Mouse (Mus musculus) myocyte (in vitro differentiated cells): ENCODE data around the gene Polr2c. TPM values are rescaled to one million over a fixed set of nuclear protein-coding genes. Genes with fewer than 3 reads are reported as not detected.
A peak's percentile ranks its signal among the peaks of the same experiment; 100 is the strongest.

Source experiments
- H3K27me3 ChIP-seq: one replicate; pipeline ENCODE4 v1.6.1; 2011; ENCODE audit not compliant: control insufficient read depth, insufficient read depth, insufficient read length
- H3K36me3 ChIP-seq: one replicate; pipeline ENCODE4 v1.6.1; 2011; ENCODE audit not compliant: control insufficient read depth, insufficient read depth
- H3K4me2 ChIP-seq: one replicate; pipeline ENCODE4 v1.6.1; 2011; ENCODE audit warnings: low read depth, control low read depth
- H3K4me3 ChIP-seq: one replicate; pipeline ENCODE4 v1.5.1; 2011; ENCODE audit warnings: mild to moderate bottlenecking, control low read depth, moderate library complexity
- H3K79me2 ChIP-seq: one replicate; pipeline ENCODE4 v1.6.1; 2011; ENCODE audit not compliant: control insufficient read depth, insufficient read depth
- H3ac ChIP-seq: one replicate; pipeline ENCODE4 v1.6.1; 2011; ENCODE audit not compliant: control insufficient read depth, insufficient read length
- CEBPB ChIP-seq: IDR thresholded peaks from 2 replicates; pipeline ENCODE4 v1.6.1; 2011; ENCODE audit warnings: mild to moderate bottlenecking, moderate library complexity; ENCODE audit not compliant: poor library complexity, insufficient read depth, severe bottlenecking
- E2F4 ChIP-seq: IDR thresholded peaks from one replicate; pipeline ENCODE4 v1.6.1; 2011; ENCODE audit warnings: mild to moderate bottlenecking, control low read depth, moderate library complexity; ENCODE audit not compliant: insufficient read depth
- MAX ChIP-seq: IDR thresholded peaks from one replicate; pipeline ENCODE4 v1.6.1; 2011; ENCODE audit warnings: low read depth, mild to moderate bottlenecking, control low read depth
- MYOD1 ChIP-seq, 3 experiments: IDR thresholded peaks; one replicate each; pipeline ENCODE4 v1.6.1; 2011; ENCODE audit warnings: control low read depth in 2 of 3, low read depth in 2 of 3, mild to moderate bottlenecking in 2 of 3, moderate library complexity in 1 of 3; ENCODE audit not compliant: insufficient read length in 2 of 3, control insufficient read depth in 1 of 3
- MYOG ChIP-seq, 3 experiments: IDR thresholded peaks; one replicate each; pipeline ENCODE4 v1.6.1; 2011; ENCODE audit warnings: control low read depth in 2 of 3, low read depth in 2 of 3, mild to moderate bottlenecking in 2 of 3; ENCODE audit not compliant: insufficient read length in 2 of 3, control insufficient read depth in 1 of 3, insufficient read depth in 1 of 3
- POLR2A ChIP-seq: IDR thresholded peaks from one replicate; pipeline ENCODE4 v1.6.1; 2011; ENCODE audit warnings: low read depth, mild to moderate bottlenecking, control low read depth, moderate library complexity; ENCODE audit not compliant: insufficient read length
- POLR2AphosphoS2 ChIP-seq: IDR thresholded peaks from one replicate; pipeline ENCODE4 v1.6.1; 2011; ENCODE audit warnings: low read depth, control low read depth; ENCODE audit not compliant: insufficient read length
- REST ChIP-seq: IDR thresholded peaks from one replicate; pipeline ENCODE4 v1.6.1; 2011; ENCODE audit warnings: mild to moderate bottlenecking, control low read depth, moderate library complexity; ENCODE audit not compliant: insufficient read depth, insufficient read length
- SRF ChIP-seq: IDR thresholded peaks from one replicate; pipeline ENCODE4 v1.6.1; 2011; ENCODE audit warnings: low read depth; ENCODE audit not compliant: control insufficient read depth, insufficient read length
- TCF12 ChIP-seq: IDR thresholded peaks from one replicate; pipeline ENCODE4 v1.6.1; 2011; ENCODE audit warnings: mild to moderate bottlenecking, control low read depth; ENCODE audit not compliant: poor library complexity, insufficient read depth, severe bottlenecking
- TCF3 ChIP-seq: IDR thresholded peaks from one replicate; pipeline ENCODE4 v1.6.1; 2011; ENCODE audit warnings: low read depth, control low read depth; ENCODE audit not compliant: insufficient read length
- USF1 ChIP-seq: IDR thresholded peaks from one replicate; pipeline ENCODE4 v1.6.1; 2011; ENCODE audit warnings: low read depth, mild to moderate bottlenecking, control low read depth, moderate library complexity
- polyA plus RNA-seq: library from polyadenylated mRNA; unstranded; fragments of >200 nt; fragmentation: generic; extraction: Trizol; gene quantifications from one replicate; pipeline ENCODE4 v1.2.1, GENCODE M21; 2012; ENCODE audit warnings: missing spikeins

The Polr2c gene
- polyA plus RNA-seq, 1 experiment: 102 TPM

GRCm38 (mm10) chr8:94869146-94869545 lies 11.9 kb downstream of the Polr2c start:
- H3K79me2 ChIP-seq: no peaks in the 10 kb centered on the region
- H3ac ChIP-seq: no peak overlapping the region
- H3K4me2 ChIP-seq: no peak overlapping the region
- TF ChIP-seq MYOG (IDR thresholded peaks at IDR 0.05; ENCODE audit: control insufficient read depth in 1 of 3, insufficient read depth in 1 of 3, insufficient read length in 2 of 3, low read depth in 2 of 3) (no peak), MAX (no peak), TCF3 (no peak), E2F4 (no peak), REST (no peak), MYOD1 (IDR thresholded peaks at IDR 0.05; ENCODE audit: control insufficient read depth in 1 of 3, insufficient read length in 2 of 3, low read depth in 2 of 3) (no peak)
- no peak overlapping the region for H3K4me3 ChIP-seq
- no peaks in the 10 kb centered on the region for H3K27me3 ChIP-seq
- peaks cover under 1% of the 10 kb centered on the region for H3K36me3 ChIP-seq

- TF ChIP-seq TCF3: no peak
- no peak for TF ChIP-seq SRF
- TF ChIP-seq POLR2A: no peak
- no peak for TF ChIP-seq MAX
- TF ChIP-seq MYOG (IDR thresholded peaks at IDR 0.05; ENCODE audit: control insufficient read depth in 1 of 3, insufficient read depth in 1 of 3, insufficient read length in 2 of 3, low read depth in 2 of 3): no peak
- no peak for TF ChIP-seq MYOD1 (IDR thresholded peaks at IDR 0.05; ENCODE audit: control insufficient read depth in 1 of 3, insufficient read length in 2 of 3, low read depth in 2 of 3)
- no peak for TF ChIP-seq REST
- no peak for TF ChIP-seq TCF12
- no peak for TF ChIP-seq CEBPB
- no peak for TF ChIP-seq USF1
- no peak for TF ChIP-seq E2F4
- no peak for TF ChIP-seq POLR2AphosphoS2
- Histone ChIP-seq H3K4me2 (peak overlapping the region; percentile 83), H3K4me3 (peak overlapping the region; percentile 15), H3K36me3 (no peaks in the 10 kb centered on the region), H3K79me2 (no peaks in the 10 kb centered on the region), H3ac (no peak overlapping the region), H3K27me3 (no peaks in the 10 kb centered on the region)
Observed at GRCm38 (mm10) chr8:94870003-94870402, 12.8 kb downstream of the Polr2c start.

GRCm38 (mm10) chr8:94870474-94871107 lies 13.3 kb downstream of the Polr2c start:
- peak overlapping the region; percentile 83 for H3K4me2 ChIP-seq

GRCm38 (mm10) chr8:94871108-94871894 lies 14.1 kb downstream of the Polr2c start:
- Histone ChIP-seq H3ac (no peak overlapping the region), H3K4me2 (peak overlapping the region; percentile 83), H3K79me2 (no peaks in the 10 kb centered on the region), H3K27me3 (no peaks in the 10 kb centered on the region), H3K36me3 (no peaks in the 10 kb centered on the region), H3K4me3 (peak overlapping the region; percentile 15)
- TF ChIP-seq SRF (no peak), MYOG (IDR thresholded peaks at IDR 0.05; ENCODE audit: control insufficient read depth in 1 of 3, insufficient read depth in 1 of 3, insufficient read length in 2 of 3, low read depth in 2 of 3) (no peak), POLR2A (no peak), E2F4 (no peak), MAX (no peak), TCF12 (no peak), POLR2AphosphoS2 (no peak), MYOD1 (IDR thresholded peaks at IDR 0.05; ENCODE audit: control insufficient read depth in 1 of 3, insufficient read length in 2 of 3, low read depth in 2 of 3) (no peak), TCF3 (no peak), USF1 (no peak), CEBPB (no peak), REST (no peak)

More at GRCm38 (mm10) chr8:94870474-94871107, 13.3 kb downstream of the Polr2c start:
- no peak overlapping the region for H3ac ChIP-seq
- H3K79me2 ChIP-seq: no peaks in the 10 kb centered on the region
- no peaks in the 10 kb centered on the region for H3K27me3 ChIP-seq
- peak overlapping the region; percentile 15 for H3K4me3 ChIP-seq
- H3K36me3 ChIP-seq: no peaks in the 10 kb centered on the region
- TF ChIP-seq POLR2A (no peak), MYOG (IDR thresholded peaks at IDR 0.05; ENCODE audit: control insufficient read depth in 1 of 3, insufficient read depth in 1 of 3, insufficient read length in 2 of 3, low read depth in 2 of 3) (peak in 1 of 3 experiments; percentile 21), TCF3 (no peak), MYOD1 (IDR thresholded peaks at IDR 0.05; ENCODE audit: control insufficient read depth in 1 of 3, insufficient read length in 2 of 3, low read depth in 2 of 3) (peak in 1 of 3 experiments; percentile 7), MAX (no peak)

GRCm38 (mm10) chr8:94872156-94872555 lies 14.9 kb downstream of the Polr2c start:
- Histone ChIP-seq H3K36me3 (no peaks in the 10 kb centered on the region), H3K27me3 (no peaks in the 10 kb centered on the region), H3K4me3 (no peak overlapping the region), H3K4me2 (no peak overlapping the region), H3ac (no peak overlapping the region), H3K79me2 (no peaks in the 10 kb centered on the region)
- no peak for TF ChIP-seq MYOG (IDR thresholded peaks at IDR 0.05; ENCODE audit: control insufficient read depth in 1 of 3, insufficient read depth in 1 of 3, insufficient read length in 2 of 3, low read depth in 2 of 3)
